Mouse (Mus musculus) C2C12 (cell line): ENCODE measurements around the gene Rap1gap2.

Experiments used
- CTCF ChIP-seq: IDR thresholded peaks from one replicate; pipeline ENCODE4 v1.5.1; 2011; ENCODE audit not compliant: control insufficient read depth, insufficient read depth, insufficient read length
- MAX ChIP-seq: IDR thresholded peaks from one replicate; pipeline ENCODE4 v1.6.1; 2011; ENCODE audit warnings: mild to moderate bottlenecking, control low read depth
- MYOD1 ChIP-seq: IDR thresholded peaks from one replicate; pipeline ENCODE4 v1.6.1; 2011; ENCODE audit warnings: low read depth; ENCODE audit not compliant: control insufficient read depth, insufficient read length
- MYOG ChIP-seq: IDR thresholded peaks from one replicate; pipeline ENCODE4 v1.6.1; 2011; ENCODE audit not compliant: control insufficient read depth, insufficient read length; ENCODE audit errors: extremely low read depth

- TF ChIP-seq CTCF (no peak), MAX (no peak), MYOG (no peak), MYOD1 (no peak)
Measured at GRCm38 (mm10) chr11:74619956-74620300, 9.2 kb upstream of the Rap1gap2 start.
